Comparison of ENCODE assay signal across 8 mouse cellular contexts in genomic region chr19:54048161-54048885, GRCm38 (mm10). TPM values are rescaled to one million over a fixed set of nuclear protein-coding genes. Genes with fewer than 3 reads are reported as not detected.
DNase-seq lines count a peak whose midpoint lies in the region; ATAC-seq and TF ChIP-seq lines count a peak whose summit lies in the region.

No protein-coding gene starts in this region.

- peak overlapping the region; percentile 99 for H3K4me2 ChIP-seq in embryonic facial prominence, embryonic 14.5 days (ENCODE audit: low read depth, low read length)
- H3K4me2 ChIP-seq in liver, postnatal 0 days (ENCODE audit: low read depth, low read length): peak overlapping the region; percentile 82

- peaks cover 62% of the 10 kb centered on the region for H3K27me3 ChIP-seq in embryonic facial prominence, embryonic 14.5 days (replicated peaks; ENCODE audit: control insufficient read depth, insufficient read depth, low read length)
- H3K27me3 ChIP-seq in liver, postnatal 0 days (ENCODE audit: insufficient read depth, low read length): peaks cover 59% of the 10 kb centered on the region

- peak; percentile 21 for ATAC-seq in CD4-positive, CD25-positive, alpha-beta regulatory T cell, adult 4 months
- no peak for ATAC-seq in embryonic facial prominence, embryonic 14.5 days (ENCODE audit: low read depth)
- ATAC-seq in liver, postnatal 0 days: peak; percentile 53

- no peaks in the 10 kb centered on the region for H3K36me3 ChIP-seq in embryonic facial prominence, embryonic 14.5 days (ENCODE audit: control insufficient read depth, insufficient read depth, low read length)
- no peaks in the 10 kb centered on the region for H3K36me3 ChIP-seq in liver, postnatal 0 days (replicated peaks; ENCODE audit: insufficient read depth, low read length)

- peaks cover 27% of the 10 kb centered on the region for H3K4me1 ChIP-seq in embryonic facial prominence, embryonic 14.5 days (ENCODE audit: control insufficient read depth, insufficient read depth, low read length)
- H3K4me1 ChIP-seq in liver, postnatal 0 days (ENCODE audit: insufficient read depth): peaks cover 25% of the 10 kb centered on the region
- H3K4me1 ChIP-seq in lung, adult 2 months (ENCODE audit: control insufficient read depth, insufficient read depth, low read length): peaks cover 9% of the 10 kb centered on the region; the same call in 1 of the 2 replicates

- H3K9me3 ChIP-seq in embryonic facial prominence, embryonic 14.5 days (ENCODE audit: control insufficient read depth, low read length): no peaks in the 10 kb centered on the region
- no peaks in the 10 kb centered on the region for H3K9me3 ChIP-seq in liver, postnatal 0 days (ENCODE audit: low read length)

- no peak for TF ChIP-seq CTCF in gastrocnemius, adult 2 months (IDR thresholded peaks at IDR 0.05)
- TF ChIP-seq CTCF in liver, postnatal 0 days (IDR thresholded peaks at IDR 0.05; ENCODE audit: low read depth): no peak
- TF ChIP-seq CTCF in lung, adult 2 months (IDR thresholded peaks at IDR 0.05; ENCODE audit: insufficient read depth, low read length): no peak

- H3K4me3 ChIP-seq in gastrocnemius, adult 2 months: peak overlapping the region; percentile 34
- peak overlapping the region; percentile 54; the same call in 1 of the 2 replicates for H3K4me3 ChIP-seq in embryonic facial prominence, embryonic 14.5 days (ENCODE audit: low read depth, low read length)
- H3K4me3 ChIP-seq in liver, postnatal 0 days (ENCODE audit: low read depth, low read length): no peak overlapping the region
- no peak overlapping the region for H3K4me3 ChIP-seq in lung, adult 2 months (replicated peaks; ENCODE audit: extremely low read depth, low read depth, low read length)

- intact Hi-C loops in gastrocnemius, adult 2 months (cut with DNase I): loop anchor here (10.0 kb wide), 2 partner anchors 196 to 1156 kb away; no protein-coding TSS in a partner anchor

- no peak for DNase-seq in gastrocnemius, adult 2 months
- no peak for DNase-seq in gastrocnemius, postnatal 10 days
- peak; percentile 44 for DNase-seq in embryonic facial prominence, embryonic 14.5 days (ENCODE audit: low spot score)
- DNase-seq in liver, postnatal 0 days: peak; percentile 35
- no peak for DNase-seq in yolk sac, embryonic 10.5 days (ENCODE audit: low spot score)
- no peak for DNase-seq in layer of hippocampus, adult 11-12 months (ENCODE audit: low spot score)
- DNase-seq in lung, adult 2 months: no peak

- H3K27ac ChIP-seq in gastrocnemius, adult 2 months: no peak overlapping the region
- no peak overlapping the region for H3K27ac ChIP-seq in embryonic facial prominence, embryonic 14.5 days (replicated peaks; ENCODE audit: low read depth, low read length)
- no peak overlapping the region for H3K27ac ChIP-seq in liver, postnatal 0 days (ENCODE audit: low read depth)

- no peak overlapping the region for H3K9ac ChIP-seq in embryonic facial prominence, embryonic 14.5 days (ENCODE audit: low read depth, low read length)
- no peak overlapping the region for H3K9ac ChIP-seq in liver, postnatal 0 days (replicated peaks)

- no peak for TF ChIP-seq EP300 in liver, postnatal 0 days (IDR thresholded peaks at IDR 0.05; ENCODE audit: low read depth)

- 7% methylated on average over 13 of the region's 13 CpGs for whole genome bisulfite sequencing in embryonic facial prominence, embryonic 14.5 days
- 5% methylated on average over 13 of the region's 13 CpGs for WGBS in liver, postnatal 0 days (ENCODE audit: insufficient replicate concordance)
- WGBS in lung, adult 2 months: 10% methylated on average over 13 of the region's 13 CpGs

- TF ChIP-seq POLR2A in lung, adult 2 months (IDR thresholded peaks at IDR 0.05; ENCODE audit: borderline replicate concordance, extremely low read depth, low read depth, low read length): no peak

RNA-seq across cellular contexts. Expression of gene Adra2a, which starts 4.4 kb away (rescaled TPM):
- under 1 TPM; 0.28 to 0.36 TPM for total RNA-seq in gastrocnemius, adult 2 months (2021)
- total RNA-seq in gastrocnemius, postnatal 10 days (2021): 1 to 10 TPM in 1 of 2 experiments, under 1 TPM in 1; 0.94 to 1.3 TPM
- not detected for polyA plus RNA-seq in CD4-positive, CD25-positive, alpha-beta regulatory T cell, adult 4 months (2017; shearing (Covaris generic))
- 2.1 and 2.3 TPM in 2 replicates for polyA plus RNA-seq in embryonic facial prominence, embryonic 14.5 days (2014; fragmentation: Nextera tagmentation; extraction: Ambion mirVana)
- polyA plus RNA-seq in liver, postnatal 0 days (2015; fragmentation: Nextera tagmentation; extraction: Ambion mirVana): 0.19 and 0.21 TPM in 2 replicates
- 1.4 and 1.6 TPM in 2 replicates for polyA plus RNA-seq in lung, adult 2 months (2012; rRNA removed)

Comparison
In these comparisons a context has a peak if more than half of its experiments do, and no peak if none do; other contexts are left out.
1. DNase-seq: peak in embryonic facial prominence, embryonic 14.5 days (single experiment) and liver, postnatal 0 days (single experiment); none in gastrocnemius, adult 2 months (single experiment), gastrocnemius, postnatal 10 days (single experiment), yolk sac, embryonic 10.5 days (single experiment), layer of hippocampus, adult 11-12 months (single experiment) and lung, adult 2 months (single experiment).
2. H3K4me3 ChIP-seq: peak in gastrocnemius, adult 2 months (single experiment) and embryonic facial prominence, embryonic 14.5 days (single experiment); none in liver, postnatal 0 days (single experiment) and lung, adult 2 months (single experiment).